Mouse (Mus musculus) kidney, adult 2 months (tissue): ENCODE measurements around the gene Klf13. TPM values are rescaled to one million over a fixed set of nuclear protein-coding genes. Genes with fewer than 3 reads are reported as not detected.
A peak's percentile ranks its signal among the peaks of the same experiment; 100 is the strongest.

Experiments used
- DNase-seq: peaks from one replicate; pipeline ENCODE4 v3.0.0; 2021
- H3K27ac ChIP-seq: fragments of 200-500 bp; 2 replicates; pipeline ENCODE4 v1.5.1; 2012; ENCODE audit warnings: low read depth, low read length, control low read depth, inconsistent platforms; ENCODE audit not compliant: insufficient read depth
- H3K27me3 ChIP-seq: fragments of 200-500 bp; replicated peaks from 2 replicates; pipeline ENCODE4 v1.6.1; 2012; ENCODE audit warnings: mild to moderate bottlenecking, moderate library complexity, low read length, inconsistent platforms; ENCODE audit not compliant: control insufficient read depth, insufficient read depth
- H3K36me3 ChIP-seq: fragments of 200-500 bp; 2 replicates; pipeline ENCODE4 v1.6.1; 2012; ENCODE audit warnings: mild to moderate bottlenecking, moderate library complexity, low read length, inconsistent platforms; ENCODE audit not compliant: control insufficient read depth, insufficient read depth
- H3K4me1 ChIP-seq: fragments of 200-500 bp; 2 replicates; pipeline ENCODE4 v1.6.1; 2011; ENCODE audit warnings: low read length; ENCODE audit not compliant: control insufficient read depth, insufficient read depth
- H3K4me3 ChIP-seq: fragments of 200-500 bp; 2 replicates; pipeline ENCODE4 v1.5.1; 2011; ENCODE audit warnings: mild to moderate bottlenecking, low read depth, low read length, control low read depth; ENCODE audit not compliant: insufficient read depth
- CTCF ChIP-seq: fragments of 200-500 bp; conservative IDR thresholded peaks from 2 replicates; pipeline ENCODE4 v1.5.1; 2011; ENCODE audit warnings: low read depth, mild to moderate bottlenecking, control low read depth, low read length, moderate library complexity, mixed read lengths; ENCODE audit not compliant: insufficient read depth, insufficient read length
- POLR2A ChIP-seq: fragments of 200-500 bp; IDR thresholded peaks from one replicate; pipeline ENCODE4 v1.6.1; 2011; ENCODE audit warnings: low read depth, low read length, control low read depth
- WGBS: fragments of 180-500 bp; shearing (Covaris S2); methylation state at CpG from one replicate; pipeline ENCODE4 v1.1.7; 2018; 5-methylcytosine and 5-hydroxymethylcytosine counted together
- polyA plus RNA-seq: library from polyadenylated mRNA; depleted of rRNA; stranded (reverse); fragments of >200 nt; gene quantifications from 2 replicates; pipeline ENCODE4 v1.2.3, GENCODE M21; 2012

Klf13 gene
- polyA plus RNA-seq, 1 experiment, result 31.2 TPM

- no peak overlapping the region for H3K4me3 ChIP-seq
- H3K4me1 ChIP-seq, result peaks cover 12% of the 10 kb centered on the region
- peak; percentile 73 for DNase-seq
- 27% methylated on average over 8 of the region's 8 CpGs for WGBS
- H3K36me3 ChIP-seq, result no peaks in the 10 kb centered on the region; the same call in 1 of the 2 replicates
- no peaks in the 10 kb centered on the region for H3K27me3 ChIP-seq
- TF ChIP-seq POLR2A (no peak), CTCF (no peak)
- peak overlapping the region; percentile 79 for H3K27ac ChIP-seq
These were observed 51.6 kb downstream of the Klf13 start for GRCm38 (mm10) chr7:63887034-63887551.

GRCm38 (mm10) chr7:63885025-63885424 lies 53.7 kb downstream of the Klf13 start:
- Histone ChIP-seq H3K36me3 (no peaks in the 10 kb centered on the region), H3K4me3 (no peak overlapping the region), H3K27ac (no peak overlapping the region), H3K27me3 (no peaks in the 10 kb centered on the region), H3K4me1 (peaks cover 12% of the 10 kb centered on the region)
- 72% methylated on average over 7 of the region's 7 CpGs for WGBS
- DNase-seq, result no peak
- TF ChIP-seq CTCF, result no peak
- no peak for TF ChIP-seq POLR2A

GRCm38 (mm10) chr7:63882739-63883138 lies 56.0 kb downstream of the Klf13 start:
- Histone ChIP-seq H3K27ac (no peak overlapping the region), H3K4me3 (no peak overlapping the region), H3K27me3 (no peaks in the 10 kb centered on the region), H3K36me3 (no peaks in the 10 kb centered on the region), H3K4me1 (peaks cover 7% of the 10 kb centered on the region; the same call in 1 of the 2 replicates)
- TF ChIP-seq POLR2A (no peak), CTCF (no peak)
- DNase-seq, result no peak
- 82% methylated on average over 7 of the region's 7 CpGs for WGBS

GRCm38 (mm10) chr7:63879583-63879982 lies 59.1 kb downstream of the Klf13 start:
- Histone ChIP-seq H3K27me3 (no peaks in the 10 kb centered on the region), H3K36me3 (no peaks in the 10 kb centered on the region), H3K4me3 (no peak overlapping the region), H3K4me1 (no peaks in the 10 kb centered on the region), H3K27ac (no peak overlapping the region)
- no peak for DNase-seq
- TF ChIP-seq CTCF, result no peak
- 84% methylated on average over 6 of the region's 6 CpGs for WGBS

- TF ChIP-seq POLR2A (no peak), CTCF (no peak)
- no peaks in the 10 kb centered on the region for H3K4me1 ChIP-seq
- H3K27me3 ChIP-seq, result no peaks in the 10 kb centered on the region
- H3K4me3 ChIP-seq, result no peak overlapping the region
- WGBS, result 51% methylated on average over 14 of the region's 14 CpGs
- no peaks in the 10 kb centered on the region for H3K36me3 ChIP-seq
- DNase-seq, result no peak
- H3K27ac ChIP-seq, result no peak overlapping the region
These were observed 61.1 kb downstream of the Klf13 start for GRCm38 (mm10) chr7:63877610-63878009.

- no peaks in the 10 kb centered on the region for H3K36me3 ChIP-seq
- H3K27ac ChIP-seq, result no peak overlapping the region
- H3K27me3 ChIP-seq, result no peaks in the 10 kb centered on the region
- 66% methylated on average over 2 of the region's 2 CpGs for WGBS
- TF ChIP-seq CTCF, result no peak
- TF ChIP-seq POLR2A, result no peak
- H3K4me3 ChIP-seq, result no peak overlapping the region
- H3K4me1 ChIP-seq, result no peaks in the 10 kb centered on the region
- no peak for DNase-seq
These were observed 62.1 kb downstream of the Klf13 start for GRCm38 (mm10) chr7:63876640-63877039.

- Histone ChIP-seq H3K4me3 (no peak overlapping the region), H3K4me1 (no peaks in the 10 kb centered on the region), H3K36me3 (no peaks in the 10 kb centered on the region), H3K27me3 (no peaks in the 10 kb centered on the region), H3K27ac (0 out of 2 replicates have a peak overlapping the region, but pooled peaks have one; percentile 36)
- DNase-seq, result peak; percentile 36
- TF ChIP-seq CTCF, result no peak
- no peak for TF ChIP-seq POLR2A
These were observed 63.0 kb downstream of the Klf13 start for GRCm38 (mm10) chr7:63875686-63876085.
